Mouse (Mus musculus) sigmoid colon, adult 10 weeks (tissue): ENCODE data around the gene Nubpl. TPM values are rescaled to one million over a fixed set of nuclear protein-coding genes. Genes with fewer than 3 reads are reported as not detected.

Experiments
- polyA plus RNA-seq: library from polyadenylated mRNA; stranded (reverse); fragments of 350-450 nt; fragmentation: Illumina TruSeq; extraction: RNeasy Lipid Tissue Mini Kit (QIAGEN cat#74804); gene quantifications from one replicate; pipeline ENCODE4 v1.2.3, GENCODE M21; 2014; ENCODE audit warnings: low read depth, low replicate concordance

Nubpl gene
- polyA plus RNA-seq, result 7.1 TPM

DNA sequence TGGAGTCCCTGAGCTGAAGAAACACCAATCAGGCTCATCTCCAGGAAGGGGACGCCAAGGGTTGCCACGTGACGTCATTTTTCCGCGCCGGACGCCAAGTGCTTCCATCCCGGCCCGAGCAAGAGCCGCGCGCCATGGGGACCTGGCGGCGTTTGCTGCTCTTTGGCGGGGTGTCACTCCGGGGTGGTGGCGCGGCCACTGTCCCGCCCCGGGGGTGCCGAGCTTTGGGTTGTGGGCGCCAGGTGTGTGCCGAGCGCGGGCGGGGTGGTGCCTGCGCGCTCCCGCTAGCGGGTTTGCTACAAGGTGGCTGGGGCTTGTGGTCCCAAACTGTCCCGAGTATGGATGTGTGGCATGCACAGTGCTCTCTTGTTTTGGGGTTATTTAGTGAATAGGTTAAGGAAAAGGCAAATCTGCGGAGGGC lies at the start of gene Nubpl:
Gene Nubpl, plus strand, starts transcription at position 88 of the 421 bp plus-strand sequence.

Other genes with a start within 250 kb of the Nubpl start
- 26.2 TPM for gene Heatr5a, start 126.4 kb upstream of the Nubpl start, polyA plus RNA-seq
- gene Dtd2, start 91.2 kb upstream of the Nubpl start, polyA plus RNA-seq, result 7.3 TPM
- not detected for gene Gpr33, start 69.7 kb upstream of the Nubpl start, polyA plus RNA-seq